Mouse (Mus musculus): ENCODE results near the gene Pip5k1b.

DNA sequence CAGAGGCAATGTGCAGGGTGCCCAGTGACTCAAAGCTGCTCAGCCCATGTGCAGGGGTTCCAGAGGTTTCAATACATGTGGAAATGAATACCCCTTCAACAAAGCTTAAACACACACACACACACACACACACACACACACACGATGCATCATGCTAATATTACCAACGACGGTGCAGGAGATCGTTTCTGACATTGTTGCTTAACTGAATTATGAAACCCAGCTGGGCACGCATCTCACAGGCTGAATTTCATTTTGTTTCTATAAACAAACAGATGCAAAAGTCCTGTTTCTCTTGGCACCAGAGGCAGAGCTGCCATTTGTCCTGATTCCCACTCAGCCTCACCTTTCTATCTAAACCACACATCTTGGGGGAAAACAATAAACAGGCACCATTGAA, 18.8 kb downstream of the Pip5k1b start:
- TF ChIP-seq POLR2A (IDR thresholded peaks at IDR 0.05; ENCODE audit: borderline replicate concordance, control insufficient read depth, low read depth, low read length) (no peak), CTCF (IDR thresholded peaks at IDR 0.05; ENCODE audit: control insufficient read depth, insufficient read depth, low read length) (no peak)

Data from bone marrow, adult 2 months (tissue).